Mouse (Mus musculus) liver, embryonic 16.5 days (tissue): ENCODE measurements at regions not wholly inside any gene's neighbourhood (a gene's known extent, or its start where the extent isn't known, plus 50 kb on each side); places are given as distances from the start of the nearest gene placed in this dataset.

ENCODE experiments used
- ATAC-seq: fragments of 200-750 bp; cut with Nextera tagmentation; 2 replicates; pipeline ENCODE4 v1.8.0; 2017; ENCODE audit warnings: low read depth, mild to moderate bottlenecking, moderate number of reproducible peaks, moderate library complexity
- H3K27ac ChIP-seq: fragments of 300-500 bp; sonication (generic); 2 replicates; pipeline ENCODE4 v1.5.1; 2014; ENCODE audit warnings: mild to moderate bottlenecking, low read length
- H3K27me3 ChIP-seq: fragments of 300-500 bp; sonication (generic); 2 replicates; pipeline ENCODE4 v1.6.1; 2014; ENCODE audit warnings: low read depth, low read length, mixed read lengths; ENCODE audit not compliant: control insufficient read depth, insufficient read depth
- H3K36me3 ChIP-seq: fragments of 300-500 bp; sonication (generic); 2 replicates; pipeline ENCODE4 v1.6.1; 2014; ENCODE audit warnings: mild to moderate bottlenecking; ENCODE audit not compliant: control insufficient read depth, insufficient read depth
- H3K4me1 ChIP-seq: fragments of 300-500 bp; sonication (generic); 2 replicates; pipeline ENCODE4 v1.6.1; 2014; ENCODE audit warnings: low read depth, low read length, mixed read lengths; ENCODE audit not compliant: control insufficient read depth
- H3K4me2 ChIP-seq: fragments of 300-500 bp; sonication (generic); 2 replicates; pipeline ENCODE4 v1.6.1; 2014; ENCODE audit warnings: low read depth, low read length, mixed read lengths
- H3K4me3 ChIP-seq: fragments of 300-500 bp; sonication (generic); 2 replicates; pipeline ENCODE4 v1.5.1; 2014; ENCODE audit warnings: low read depth, mild to moderate bottlenecking, low read length
- H3K9ac ChIP-seq: fragments of 300-500 bp; sonication (generic); 2 replicates; pipeline ENCODE4 v1.6.1; 2014; ENCODE audit warnings: low read depth, low read length
- H3K9me3 ChIP-seq: fragments of 300-500 bp; sonication (generic); replicated peaks from 2 replicates; pipeline ENCODE4 v1.6.1; 2016; ENCODE audit warnings: low read length; ENCODE audit not compliant: control insufficient read depth
- WGBS: fragments of 180-500 bp; shearing (Covaris S2); extraction: QIAGEN DNeasy Blood & Tissue Kit; methylation state at CpG from one replicate; pipeline ENCODE4 v1.1.7; 2014; ENCODE audit not compliant: insufficient replicate concordance; 5-methylcytosine and 5-hydroxymethylcytosine counted together

- no peak overlapping the region for H3K4me2 ChIP-seq
- H3K4me3 ChIP-seq = no peak overlapping the region
- no peaks in the 10 kb centered on the region for H3K27me3 ChIP-seq
- no peak overlapping the region for H3K9ac ChIP-seq
- 32% methylated on average over 1 of the region's 1 CpGs for WGBS
- ATAC-seq = no peak
- H3K36me3 ChIP-seq = no peaks in the 10 kb centered on the region
- H3K4me1 ChIP-seq = no peaks in the 10 kb centered on the region
- H3K9me3 ChIP-seq = no peaks in the 10 kb centered on the region
- H3K27ac ChIP-seq = no peak overlapping the region
Observed at GRCm38 (mm10) chr4:105394366-105394765, 237.2 kb downstream of the Plpp3 start.

GRCm38 (mm10) chr4:105397451-105397850 is 240.3 kb downstream of the Plpp3 start:
- H3K4me3 ChIP-seq = no peak overlapping the region
- no peaks in the 10 kb centered on the region for H3K9me3 ChIP-seq
- no peak for ATAC-seq
- H3K9ac ChIP-seq = no peak overlapping the region
- no peak overlapping the region for H3K27ac ChIP-seq
- H3K36me3 ChIP-seq = no peaks in the 10 kb centered on the region
- WGBS = 53% methylated on average over 2 of the region's 2 CpGs
- H3K4me1 ChIP-seq = no peaks in the 10 kb centered on the region
- H3K27me3 ChIP-seq = no peaks in the 10 kb centered on the region
- H3K4me2 ChIP-seq = no peak overlapping the region

DNA sequence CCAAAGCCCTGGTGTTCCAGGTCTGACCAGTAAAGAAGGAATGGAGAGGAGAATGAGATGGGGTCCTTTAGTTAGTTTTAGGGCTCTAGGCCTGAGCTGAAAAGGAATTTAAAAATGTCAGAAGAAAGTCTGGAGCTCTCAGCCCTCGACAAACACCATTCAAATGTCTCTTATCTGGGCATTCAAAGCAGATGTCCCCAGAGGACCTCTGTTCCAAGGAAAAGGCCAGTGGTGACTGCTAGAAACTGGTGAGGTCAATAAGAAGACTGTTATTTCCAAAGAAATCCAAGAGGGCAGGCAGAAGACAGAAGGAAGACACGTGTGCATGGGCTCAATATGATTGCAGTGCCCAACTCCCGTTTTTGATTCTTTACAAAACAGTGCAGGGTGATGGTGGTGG is 244.9 kb downstream of the Plpp3 start:
- H3K27me3 ChIP-seq = no peaks in the 10 kb centered on the region
- no peak for ATAC-seq
- WGBS = 37% methylated on average over 3 of the region's 3 CpGs
- H3K4me1 ChIP-seq = no peaks in the 10 kb centered on the region
- no peak overlapping the region for H3K4me2 ChIP-seq
- H3K27ac ChIP-seq = no peak overlapping the region
- no peaks in the 10 kb centered on the region for H3K36me3 ChIP-seq
- H3K9me3 ChIP-seq = no peaks in the 10 kb centered on the region
- no peak overlapping the region for H3K4me3 ChIP-seq
- no peak overlapping the region for H3K9ac ChIP-seq

GRCm38 (mm10) chr4:105403169-105403568 is 246.0 kb downstream of the Plpp3 start:
- no peak overlapping the region for H3K4me2 ChIP-seq
- WGBS = 49% methylated on average over 3 of the region's 3 CpGs
- no peaks in the 10 kb centered on the region for H3K9me3 ChIP-seq
- no peaks in the 10 kb centered on the region for H3K27me3 ChIP-seq
- H3K9ac ChIP-seq = no peak overlapping the region
- H3K4me1 ChIP-seq = no peaks in the 10 kb centered on the region
- H3K4me3 ChIP-seq = no peak overlapping the region
- no peaks in the 10 kb centered on the region for H3K36me3 ChIP-seq
- no peak overlapping the region for H3K27ac ChIP-seq
- peak; percentile 35; the same call in 1 of the 2 replicates for ATAC-seq

GRCm38 (mm10) chr4:105403686-105404085 is 246.5 kb downstream of the Plpp3 start:
- no peak overlapping the region for H3K4me2 ChIP-seq
- no peak overlapping the region for H3K9ac ChIP-seq
- WGBS = 78% methylated on average over 6 of the region's 6 CpGs
- no peaks in the 10 kb centered on the region for H3K4me1 ChIP-seq
- H3K27me3 ChIP-seq = no peaks in the 10 kb centered on the region
- H3K9me3 ChIP-seq = no peaks in the 10 kb centered on the region
- no peak for ATAC-seq
- no peak overlapping the region for H3K27ac ChIP-seq
- no peaks in the 10 kb centered on the region for H3K36me3 ChIP-seq
- H3K4me3 ChIP-seq = no peak overlapping the region

- no peak overlapping the region for H3K9ac ChIP-seq
- H3K36me3 ChIP-seq = no peaks in the 10 kb centered on the region
- 66% methylated on average over 5 of the region's 5 CpGs for WGBS
- no peaks in the 10 kb centered on the region for H3K27me3 ChIP-seq
- no peak overlapping the region for H3K4me3 ChIP-seq
- no peaks in the 10 kb centered on the region for H3K4me1 ChIP-seq
- H3K27ac ChIP-seq = no peak overlapping the region
- H3K4me2 ChIP-seq = no peak overlapping the region
- ATAC-seq = no peak
- H3K9me3 ChIP-seq = no peaks in the 10 kb centered on the region
Observed at GRCm38 (mm10) chr4:105405728-105406127, 248.6 kb downstream of the Plpp3 start.

GRCm38 (mm10) chr4:105406786-105407464 is 249.8 kb downstream of the Plpp3 start:
- H3K4me1 ChIP-seq = no peaks in the 10 kb centered on the region
- no peak overlapping the region for H3K27ac ChIP-seq
- ATAC-seq = no peak
- no peaks in the 10 kb centered on the region for H3K27me3 ChIP-seq
- WGBS = 65% methylated on average over 14 of the region's 14 CpGs
- H3K4me3 ChIP-seq = no peak overlapping the region
- H3K36me3 ChIP-seq = no peaks in the 10 kb centered on the region
- no peak overlapping the region for H3K4me2 ChIP-seq
- no peak overlapping the region for H3K9ac ChIP-seq
- no peaks in the 10 kb centered on the region for H3K9me3 ChIP-seq

- no peak overlapping the region for H3K4me2 ChIP-seq
- H3K27me3 ChIP-seq = no peaks in the 10 kb centered on the region
- 62% methylated on average over 9 of the region's 9 CpGs for WGBS
- ATAC-seq = no peak
- no peak overlapping the region for H3K4me3 ChIP-seq
- H3K9ac ChIP-seq = no peak overlapping the region
- no peak overlapping the region for H3K27ac ChIP-seq
- no peaks in the 10 kb centered on the region for H3K36me3 ChIP-seq
- no peaks in the 10 kb centered on the region for H3K9me3 ChIP-seq
- no peaks in the 10 kb centered on the region for H3K4me1 ChIP-seq
Observed at GRCm38 (mm10) chr4:105408896-105409295, 251.7 kb downstream of the Plpp3 start.

GRCm38 (mm10) chr4:105417166-105417565 is 260.0 kb downstream of the Plpp3 start:
- Histone ChIP-seq H3K9ac (no peak overlapping the region), H3K4me3 (no peak overlapping the region), H3K9me3 (no peaks in the 10 kb centered on the region), H3K27ac (no peak overlapping the region), H3K4me1 (no peaks in the 10 kb centered on the region), H3K36me3 (no peaks in the 10 kb centered on the region), H3K27me3 (no peaks in the 10 kb centered on the region), H3K4me2 (no peak overlapping the region)
- WGBS = 66% methylated on average over 3 of the region's 3 CpGs
- ATAC-seq = no peak
